Mouse (Mus musculus) kidney, adult 2 months (tissue): ENCODE measurements around the gene Ehd4. TPM values are rescaled to one million over a fixed set of nuclear protein-coding genes. Genes with fewer than 3 reads are reported as not detected.

Source experiments
- DNase-seq: peaks from one replicate; pipeline ENCODE4 v3.0.0; 2021
- H3K27ac ChIP-seq: fragments of 200-500 bp; 2 replicates; pipeline ENCODE4 v1.5.1; 2012; ENCODE audit warnings: low read depth, low read length, control low read depth, inconsistent platforms; ENCODE audit not compliant: insufficient read depth
- H3K27me3 ChIP-seq: fragments of 200-500 bp; replicated peaks from 2 replicates; pipeline ENCODE4 v1.6.1; 2012; ENCODE audit warnings: mild to moderate bottlenecking, moderate library complexity, low read length, inconsistent platforms; ENCODE audit not compliant: control insufficient read depth, insufficient read depth
- H3K36me3 ChIP-seq: fragments of 200-500 bp; 2 replicates; pipeline ENCODE4 v1.6.1; 2012; ENCODE audit warnings: mild to moderate bottlenecking, moderate library complexity, low read length, inconsistent platforms; ENCODE audit not compliant: control insufficient read depth, insufficient read depth
- H3K4me1 ChIP-seq: fragments of 200-500 bp; 2 replicates; pipeline ENCODE4 v1.6.1; 2011; ENCODE audit warnings: low read length; ENCODE audit not compliant: control insufficient read depth, insufficient read depth
- H3K4me3 ChIP-seq: fragments of 200-500 bp; 2 replicates; pipeline ENCODE4 v1.5.1; 2011; ENCODE audit warnings: mild to moderate bottlenecking, low read depth, low read length, control low read depth; ENCODE audit not compliant: insufficient read depth
- CTCF ChIP-seq: fragments of 200-500 bp; conservative IDR thresholded peaks from 2 replicates; pipeline ENCODE4 v1.5.1; 2011; ENCODE audit warnings: low read depth, mild to moderate bottlenecking, control low read depth, low read length, moderate library complexity, mixed read lengths; ENCODE audit not compliant: insufficient read depth, insufficient read length
- POLR2A ChIP-seq: fragments of 200-500 bp; IDR thresholded peaks from one replicate; pipeline ENCODE4 v1.6.1; 2011; ENCODE audit warnings: low read depth, low read length, control low read depth
- WGBS: fragments of 180-500 bp; shearing (Covaris S2); methylation state at CpG from one replicate; pipeline ENCODE4 v1.1.7; 2018; 5-methylcytosine and 5-hydroxymethylcytosine counted together
- polyA plus RNA-seq: library from polyadenylated mRNA; depleted of rRNA; stranded (reverse); fragments of >200 nt; gene quantifications from 2 replicates; pipeline ENCODE4 v1.2.3, GENCODE M21; 2012

Ehd4 gene
- polyA plus RNA-seq, 1 experiment: 38.2 TPM

- H3K4me1 ChIP-seq: peaks cover 11% of the 10 kb centered on the region; the same call in 1 of the 2 replicates
- DNase-seq: no peak
- H3K36me3 ChIP-seq: no peaks in the 10 kb centered on the region
- H3K4me3 ChIP-seq: no peak overlapping the region
- no peak overlapping the region for H3K27ac ChIP-seq
- no peak for TF ChIP-seq CTCF
- no peak for TF ChIP-seq POLR2A
- no peaks in the 10 kb centered on the region for H3K27me3 ChIP-seq
- 71% methylated on average over 1 of the region's 1 CpGs for WGBS
Observed at GRCm38 (mm10) chr2:120124096-120124495, 30.3 kb downstream of the Ehd4 start.

DNA sequence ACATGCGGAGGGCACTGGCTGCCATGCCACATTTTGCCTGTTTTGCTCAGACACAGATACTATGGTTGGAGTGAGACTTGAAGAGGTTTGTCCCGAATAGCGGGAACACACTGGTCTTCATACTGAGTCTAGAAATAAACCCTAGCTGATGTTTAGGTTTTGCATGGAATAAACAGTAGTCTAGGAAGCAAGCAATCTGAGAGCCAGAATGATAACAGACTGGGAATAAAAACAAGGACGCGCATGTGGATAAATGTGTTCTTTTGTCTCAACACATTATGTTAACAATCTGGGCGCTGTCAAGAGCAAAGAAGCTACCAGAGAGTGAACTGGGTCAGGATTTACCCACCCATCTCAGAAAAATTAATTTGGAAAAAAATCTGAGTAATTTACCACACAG, 31.4 kb downstream of the Ehd4 start:
- no peak for DNase-seq
- Histone ChIP-seq H3K4me1 (peaks cover 5% of the 10 kb centered on the region; the same call in 1 of the 2 replicates), H3K27me3 (no peaks in the 10 kb centered on the region), H3K36me3 (no peaks in the 10 kb centered on the region), H3K4me3 (no peak overlapping the region), H3K27ac (peak overlapping the region; percentile 45; the same call in 1 of the 2 replicates)
- 90% methylated on average over 6 of the region's 6 CpGs for WGBS
- TF ChIP-seq POLR2A (no peak), CTCF (no peak)

DNA sequence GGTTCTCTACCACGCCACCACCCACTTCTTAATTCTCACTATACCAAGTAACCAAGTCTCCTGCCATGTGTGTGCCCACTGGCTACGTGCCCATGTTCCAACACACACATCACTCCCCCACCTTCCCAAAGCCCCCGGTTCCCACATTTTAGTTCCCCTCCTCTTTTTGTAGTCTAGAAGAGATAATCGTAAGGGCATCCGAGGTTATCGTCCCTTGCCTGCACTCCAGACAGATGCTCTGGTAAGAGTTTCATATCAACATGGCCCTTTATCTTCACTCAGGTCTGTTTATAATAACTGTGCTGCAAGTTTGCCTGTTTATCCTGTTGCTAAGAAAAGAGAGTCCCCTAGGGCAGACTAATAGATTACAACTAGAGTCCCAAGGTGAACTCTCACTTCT, 37.1 kb downstream of the Ehd4 start:
- no peaks in the 10 kb centered on the region for H3K4me1 ChIP-seq
- no peaks in the 10 kb centered on the region for H3K27me3 ChIP-seq
- peak overlapping the region; percentile 32 for H3K27ac ChIP-seq
- no peak overlapping the region for H3K4me3 ChIP-seq
- 76% methylated on average over 6 of the region's 6 CpGs for WGBS
- no peak for TF ChIP-seq CTCF
- no peak for TF ChIP-seq POLR2A
- no peak for DNase-seq
- no peaks in the 10 kb centered on the region for H3K36me3 ChIP-seq

DNA sequence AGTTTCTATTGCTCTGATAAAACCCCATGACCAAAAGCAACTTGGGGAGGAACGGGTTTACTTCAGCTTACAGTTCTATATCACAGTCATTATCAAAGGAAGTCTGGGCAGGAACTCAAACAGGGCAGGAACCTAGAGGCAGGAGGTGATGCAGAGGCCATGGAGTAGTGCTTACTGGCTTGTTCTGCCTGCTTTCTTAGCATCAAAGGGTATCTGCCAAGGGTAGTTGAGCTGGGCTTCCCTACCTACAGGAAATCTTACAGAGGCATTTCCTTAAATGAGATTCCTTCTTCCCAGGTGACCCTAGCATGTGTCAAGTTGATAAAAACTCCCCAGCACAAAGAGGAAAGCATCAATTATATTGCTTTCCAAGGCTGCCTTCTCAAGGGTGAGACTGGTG, 38.0 kb downstream of the Ehd4 start:
- 54% methylated on average over 1 of the region's 1 CpGs for WGBS
- Histone ChIP-seq H3K27ac (peak overlapping the region; percentile 32), H3K36me3 (no peaks in the 10 kb centered on the region), H3K4me1 (no peaks in the 10 kb centered on the region), H3K27me3 (no peaks in the 10 kb centered on the region), H3K4me3 (no peak overlapping the region)
- TF ChIP-seq POLR2A: no peak
- TF ChIP-seq CTCF: no peak
- DNase-seq: peak; percentile 57

DNA sequence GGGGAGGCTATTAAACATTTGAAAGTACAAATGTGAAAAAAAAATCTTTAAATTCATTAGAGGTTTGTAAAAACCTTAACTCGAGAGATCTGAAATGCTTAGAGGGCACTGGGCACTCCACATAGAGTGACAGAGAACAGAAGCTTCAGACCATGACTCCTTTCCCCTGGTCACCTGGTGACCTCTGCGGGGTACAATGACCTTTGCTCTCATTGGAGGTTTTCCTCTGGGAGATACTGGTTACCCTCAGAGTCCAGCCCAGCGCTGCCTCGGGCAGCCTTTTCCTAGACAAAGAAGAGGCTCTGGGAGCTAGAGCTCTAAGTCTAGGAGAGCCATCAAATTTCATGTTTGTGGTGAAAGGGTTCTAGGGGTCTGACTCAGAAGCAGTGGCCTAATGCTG, 39.4 kb downstream of the Ehd4 start:
- Histone ChIP-seq H3K36me3 (no peaks in the 10 kb centered on the region), H3K27me3 (no peaks in the 10 kb centered on the region), H3K27ac (no peak overlapping the region), H3K4me1 (no peaks in the 10 kb centered on the region), H3K4me3 (no peak overlapping the region)
- WGBS: 61% methylated on average over 4 of the region's 4 CpGs
- no peak for DNase-seq
- TF ChIP-seq POLR2A (no peak), CTCF (no peak)

DNA sequence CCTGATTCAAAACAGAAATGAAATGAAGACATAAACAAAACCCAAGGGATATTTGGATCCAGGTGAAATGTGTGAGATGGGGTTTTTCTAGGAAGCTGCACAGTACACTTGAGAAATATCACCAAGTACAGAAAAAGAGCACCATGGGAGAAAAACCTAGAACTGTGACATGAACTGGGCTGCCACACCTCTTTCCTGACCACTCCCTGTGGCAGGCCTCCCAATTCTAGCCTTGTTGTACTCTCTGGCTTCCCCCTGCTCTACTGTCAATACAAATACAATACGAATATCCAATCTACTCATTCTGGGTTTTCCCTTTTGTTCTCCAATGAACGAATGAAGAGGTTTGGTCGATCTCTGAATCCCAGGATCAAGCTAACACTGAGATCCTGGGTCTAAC, 40.4 kb downstream of the Ehd4 start:
- H3K4me1 ChIP-seq: no peaks in the 10 kb centered on the region
- H3K27me3 ChIP-seq: no peaks in the 10 kb centered on the region
- H3K27ac ChIP-seq: peak overlapping the region; percentile 80
- H3K36me3 ChIP-seq: no peaks in the 10 kb centered on the region
- DNase-seq: peak; percentile 43
- WGBS: 89% methylated on average over 3 of the region's 3 CpGs
- H3K4me3 ChIP-seq: no peak overlapping the region
- TF ChIP-seq CTCF (no peak), POLR2A (no peak)

DNA sequence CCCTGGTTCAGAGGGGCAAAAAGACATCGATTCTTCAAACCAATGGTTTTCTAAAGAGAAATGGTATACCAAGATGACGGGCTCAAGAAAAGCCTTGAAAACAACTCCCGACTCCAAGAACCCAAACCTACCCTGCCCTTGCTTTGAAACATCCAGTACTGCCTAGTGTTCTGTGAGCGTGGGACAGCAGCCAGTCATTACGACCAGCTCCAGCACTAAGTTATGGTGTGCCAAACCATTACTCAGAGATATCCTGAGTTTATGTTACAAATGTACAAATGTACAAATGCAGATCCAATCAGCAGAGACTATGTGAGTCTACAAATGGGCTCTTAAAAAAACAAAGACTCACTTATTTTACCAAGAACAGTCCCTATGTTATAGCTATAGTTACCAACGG, 40.9 kb downstream of the Ehd4 start:
- no peaks in the 10 kb centered on the region for H3K4me1 ChIP-seq

More for the DNA sequence above, 40.9 kb downstream of the Ehd4 start:
- no peaks in the 10 kb centered on the region for H3K36me3 ChIP-seq
- no peak overlapping the region for H3K4me3 ChIP-seq
- DNase-seq: no peak
- TF ChIP-seq CTCF: no peak
- TF ChIP-seq POLR2A: no peak
- H3K27me3 ChIP-seq: no peaks in the 10 kb centered on the region
- peak overlapping the region; percentile 24; the same call in 1 of the 2 replicates for H3K27ac ChIP-seq
- 74% methylated on average over 6 of the region's 6 CpGs for WGBS
